Mouse (Mus musculus) sigmoid colon, adult 10 weeks (tissue): Measurements from ENCODE around the gene Adgrl4. TPM values are rescaled to one million over a fixed set of nuclear protein-coding genes. Genes with fewer than 3 reads are reported as not detected.

ENCODE experiments used
- polyA plus RNA-seq: library from polyadenylated mRNA; stranded (reverse); fragments of 350-450 nt; fragmentation: Illumina TruSeq; extraction: RNeasy Lipid Tissue Mini Kit (QIAGEN cat#74804); gene quantifications from one replicate; pipeline ENCODE4 v1.2.3, GENCODE M21; 2014; ENCODE audit warnings: low read depth, low replicate concordance

The Adgrl4 gene
- 22.5 TPM for polyA plus RNA-seq

GRCm38 (mm10) chr3:151437693-151438092 lies at the start of gene Adgrl4:
Adgrl4 (plus strand) TSS chr3:151437887.

